Mouse (Mus musculus): Measurements from ENCODE around the gene Prkcg.
"Not testable (repeated sequence)": the region's sequence is repeated elsewhere in the genome, so short reads cannot be mapped to it uniquely, and the experiment has no call there.

- not testable (repeated sequence) for TF ChIP-seq GATA1 (IDR thresholded peaks at IDR 0.05; ENCODE audit: borderline replicate concordance, low read length); FLI1 (IDR thresholded peaks at IDR 0.05; ENCODE audit: low read length)
These were observed 3.3 kb downstream of the Prkcg start for GRCm38 (mm10) chr7:3292271-3292670.
